Mouse (Mus musculus) heart, adult 18-20 months (tissue): ENCODE results near the gene Gm2174. TPM values are rescaled to one million over a fixed set of nuclear protein-coding genes. Genes with fewer than 3 reads are reported as not detected.

Experiments used
- DNase-seq, 2 experiments: peaks; one replicate each; pipeline ENCODE4 v3.0.0; 2021 to 2022; ENCODE audit warnings: mixed read lengths in 1 of 2
- long read RNA-seq, 2 experiments: library from polyadenylated mRNA; stranded (forward); transcript quantifications; one replicate each; pipeline ENCODE4 v2.0.0; 2021
- total RNA-seq, 2 experiments: library from RNA; stranded (reverse); gene quantifications; 2 replicates each; pipeline ENCODE4 v1.2.3; 2021

Gm2174 gene
- not detected for total RNA-seq
- long read RNA-seq, experiment 1, result 0 reads
- long read RNA-seq, experiment 2, result 0 reads

- DNase-seq, result no peak
Measured at GRCm38 (mm10) chrX:56447524-56448015, at the start of gene Gm2174. Gene Gm2174, plus strand, starts transcription at chrX:56447965.

- no peak for DNase-seq
Measured at GRCm38 (mm10) chrX:56404646-56405045, 43.1 kb upstream of the Gm2174 start.

GRCm38 (mm10) chrX:56405482-56405881 is 42.3 kb upstream of the Gm2174 start:
- no peak for DNase-seq

DNA sequence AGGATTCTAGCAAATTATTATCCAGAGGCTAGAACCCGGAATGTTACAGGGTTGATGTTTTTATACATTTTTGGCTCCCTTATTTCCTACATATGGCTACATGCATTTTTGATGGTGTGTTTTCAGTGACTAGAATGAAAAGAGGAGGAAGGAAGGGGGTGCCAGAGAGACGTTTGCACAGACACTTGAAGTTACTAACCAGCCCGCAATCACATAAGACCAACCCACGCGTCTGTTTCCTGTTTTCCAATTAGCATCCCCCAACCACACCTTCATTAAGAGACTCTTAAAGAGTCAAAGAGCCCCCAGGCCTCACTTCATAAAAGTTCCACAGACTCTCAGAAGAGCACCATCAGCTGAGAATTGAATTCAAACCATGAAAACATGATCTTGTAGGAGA is 41.6 kb upstream of the Gm2174 start:
- DNase-seq, result no peak

DNA sequence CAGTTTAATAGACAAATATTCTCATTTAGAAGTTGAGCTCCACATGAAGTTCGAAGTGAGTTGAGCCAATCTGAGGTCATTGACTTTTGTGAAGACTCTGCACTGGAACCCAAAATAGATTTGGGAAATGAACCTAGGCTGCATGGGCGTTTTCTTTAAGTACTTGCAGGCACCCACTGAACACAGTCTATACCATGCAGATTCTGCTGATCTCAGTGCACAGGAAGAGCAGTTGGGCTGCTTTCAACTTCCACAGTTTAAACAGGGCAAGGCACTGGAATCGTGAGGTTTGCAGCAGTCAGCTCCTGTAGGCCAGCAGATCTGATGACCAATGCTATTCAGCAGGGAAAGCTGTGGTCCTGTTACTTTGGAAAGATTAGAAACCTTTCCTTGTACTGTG is 31.5 kb upstream of the Gm2174 start:
- peak in 1 of 2 experiments; percentile 0 for DNase-seq

GRCm38 (mm10) chrX:56417541-56417940 is 30.2 kb upstream of the Gm2174 start:
- DNase-seq, result no peak

- no peak for DNase-seq
Measured at GRCm38 (mm10) chrX:56430601-56431000, 17.2 kb upstream of the Gm2174 start.

DNA sequence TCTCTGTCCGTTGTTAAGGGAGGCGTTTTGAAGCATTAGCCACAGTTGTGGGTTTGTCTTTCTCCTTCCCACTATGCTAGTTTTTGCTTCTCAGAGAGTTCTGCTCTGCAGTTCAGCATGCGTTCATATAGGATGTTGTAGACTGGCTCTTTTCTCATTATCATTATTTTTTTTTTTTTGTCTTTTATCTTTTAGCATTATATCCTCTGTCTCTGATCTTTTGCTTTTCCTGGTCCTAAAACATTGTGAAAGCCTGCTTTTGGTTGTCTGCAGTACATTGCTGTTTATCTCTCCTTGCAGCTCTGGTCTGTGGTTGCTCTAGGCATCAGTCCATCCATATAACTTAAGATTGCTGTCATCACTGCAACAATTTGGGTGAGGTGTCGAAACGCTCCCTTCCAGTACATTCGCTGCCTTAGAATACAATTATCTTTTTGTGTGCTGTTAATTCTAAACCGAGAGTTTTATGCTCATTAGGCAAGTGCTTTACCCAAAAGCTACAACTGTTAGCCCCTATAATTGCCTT is 11.9 kb upstream of the Gm2174 start:
- DNase-seq, result no peak

- peak; percentile 11 to 51 for DNase-seq
Measured at GRCm38 (mm10) chrX:56446487-56447428, 1.0 kb upstream of the Gm2174 start.

DNA sequence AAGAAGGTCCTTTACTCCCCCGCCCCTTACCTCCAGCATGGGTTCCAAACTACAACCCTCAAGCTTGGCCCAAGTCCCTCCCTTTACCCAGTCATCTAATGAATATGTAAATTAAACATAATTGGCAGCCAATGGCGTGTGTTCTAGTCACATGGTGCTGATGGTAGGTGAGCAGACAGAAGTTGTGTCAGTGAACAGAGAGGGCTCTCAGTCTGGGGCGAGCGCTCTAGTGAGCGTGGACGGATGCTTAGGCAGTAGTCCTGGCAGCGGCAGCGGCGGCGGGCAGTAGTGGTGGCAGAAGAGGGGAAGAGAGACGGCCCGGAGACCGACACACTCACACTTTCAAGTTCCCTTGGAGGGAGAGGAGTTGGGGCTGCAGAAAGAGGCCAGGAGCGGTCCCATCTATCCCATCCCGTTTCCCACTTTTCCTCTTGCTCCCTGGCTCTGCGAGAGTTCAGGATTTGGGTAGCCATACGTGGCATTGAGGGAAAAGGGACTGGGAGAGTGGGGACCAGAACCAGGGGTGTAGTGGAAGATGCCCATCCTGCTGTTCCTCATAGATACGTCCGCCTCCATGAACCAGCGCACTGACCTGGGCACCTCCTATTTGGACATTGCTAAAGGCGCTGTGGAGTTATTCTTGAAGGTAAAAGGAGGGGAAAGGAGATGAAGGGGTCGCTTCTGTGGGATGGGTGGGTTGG is 7.1 kb downstream of the Gm2174 start, which contains the start of gene Ints6l:
Gene Ints6l, plus strand, starts transcription at position 187 of the 701 bp plus-strand sequence.
- DNase-seq, result peak; percentile 80 to 88

GRCm38 (mm10) chrX:56455372-56456246 is 7.8 kb downstream of the Gm2174 start:
- peak; percentile 87 to 94 for DNase-seq

- DNase-seq, result peak in 1 of 2 experiments; percentile 10
Measured at GRCm38 (mm10) chrX:56456379-56456778, 8.6 kb downstream of the Gm2174 start.

- DNase-seq, result peak in 1 of 2 experiments; percentile 34
Measured at GRCm38 (mm10) chrX:56462020-56462933, 14.5 kb downstream of the Gm2174 start.

DNA sequence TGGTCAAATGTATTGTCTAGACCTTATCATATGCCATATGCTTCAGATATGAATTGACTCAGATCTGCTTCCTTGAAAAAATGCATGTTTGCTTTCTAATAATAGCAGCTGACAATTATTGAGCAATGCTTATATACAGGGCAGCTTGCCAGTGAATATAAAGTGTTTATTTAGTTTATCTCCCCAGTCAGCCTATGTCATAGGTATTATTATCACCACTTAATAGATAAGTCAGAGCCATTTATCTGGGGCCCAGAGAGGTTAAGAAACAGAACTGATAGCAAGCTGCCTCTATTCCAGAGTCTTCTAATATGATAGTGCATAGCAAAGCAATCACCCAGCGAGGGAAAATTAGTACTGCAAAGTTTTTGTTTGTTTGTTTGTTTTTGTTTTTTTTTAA is 17.1 kb downstream of the Gm2174 start:
- no peak for DNase-seq

GRCm38 (mm10) chrX:56467688-56468087 is 19.9 kb downstream of the Gm2174 start:
- no peak for DNase-seq

DNA sequence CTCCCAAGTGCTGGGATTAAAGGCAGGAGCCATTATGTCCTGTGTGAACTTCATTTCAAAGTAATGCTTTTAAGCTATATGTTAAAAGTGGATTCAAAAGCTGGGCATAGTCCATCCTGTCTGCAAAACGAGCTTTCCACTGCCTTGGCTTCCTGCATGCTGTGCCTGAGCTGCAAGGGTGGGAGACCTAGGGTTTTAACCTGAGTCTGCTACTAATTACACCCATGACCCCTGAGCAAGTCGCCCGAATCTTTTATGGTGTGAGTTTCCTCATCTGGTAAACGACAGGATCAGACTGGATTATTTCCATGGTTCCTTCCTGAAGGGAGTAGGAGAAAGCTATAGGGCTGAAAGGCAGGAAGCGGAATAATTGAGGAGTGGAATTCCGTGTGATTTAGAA is 20.7 kb downstream of the Gm2174 start:
- no peak for DNase-seq

GRCm38 (mm10) chrX:56474035-56474434 is 26.3 kb downstream of the Gm2174 start:
- peak in 1 of 2 experiments; percentile 20 for DNase-seq

- no peak for DNase-seq
Measured at GRCm38 (mm10) chrX:56477553-56477952, 29.8 kb downstream of the Gm2174 start.

DNA sequence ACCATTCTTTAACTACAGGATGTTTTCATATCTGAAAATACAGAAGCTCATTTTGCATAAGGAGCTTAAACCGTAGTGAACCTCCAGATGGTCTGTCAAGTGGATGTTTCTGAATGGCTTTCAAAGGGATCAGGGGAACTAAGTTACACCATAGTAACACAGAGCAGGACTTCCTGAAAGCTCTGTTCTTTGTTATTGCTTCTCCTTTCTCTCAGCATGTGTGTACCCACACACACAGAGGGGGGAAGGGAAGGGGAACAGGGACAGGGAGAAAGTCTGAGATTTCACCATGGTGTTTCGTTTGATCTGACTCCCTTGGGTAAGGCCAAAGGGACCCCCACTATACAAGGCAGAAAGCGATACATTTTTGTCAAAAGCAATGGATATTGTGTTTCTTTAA is 34.1 kb downstream of the Gm2174 start:
- DNase-seq, result peak in 1 of 2 experiments; percentile 23

GRCm38 (mm10) chrX:56489758-56490157 is 42.0 kb downstream of the Gm2174 start:
- DNase-seq, result peak; percentile 54 to 89
